Mouse (Mus musculus) neutrophil, adult 59 days (primary cell): ENCODE measurements around the gene Gcm2. TPM values are rescaled to one million over a fixed set of nuclear protein-coding genes. Genes with fewer than 3 reads are reported as not detected.

ENCODE experiments used
- total RNA-seq, 2 experiments: library from RNA; stranded (reverse); gene quantifications; 1 replicate in 1 of 2; 2 replicates in 1 of 2; pipeline ENCODE4 v1.2.4; 2023

Gcm2 gene
- total RNA-seq, result not detected

GRCm38 (mm10) chr13:41110935-41111334, at the start of gene Gcm2:
Gene Gcm2 (minus strand): TSS chr13:41111035.

GRCm38 (mm10) chr13:41113940-41114339, 3.1 kb upstream of the Gcm2 start, which contains the start of gene Sycp2l:
Gene Sycp2l (plus strand): TSS chr13:41114307.

DNA sequence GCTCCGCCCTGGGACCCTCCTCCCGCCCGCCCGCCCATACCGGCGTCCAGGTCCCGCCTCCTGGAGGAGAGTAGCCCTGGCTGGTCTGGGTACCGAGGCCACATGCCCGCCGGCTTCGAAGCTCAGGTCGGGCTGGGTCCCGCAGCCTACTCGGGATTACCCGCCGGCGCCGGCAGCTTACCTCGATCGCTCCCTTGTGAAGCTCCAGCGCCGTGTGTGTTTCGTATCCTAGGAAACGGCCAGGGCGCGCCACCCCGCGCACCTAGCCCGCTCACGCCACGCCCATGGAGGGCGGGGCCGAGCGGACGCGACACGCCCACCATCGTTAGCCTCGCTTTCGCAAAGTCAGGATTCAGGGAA, 31.4 kb downstream of the Gcm2 start, which contains the start of gene Mak:
TSS of gene Mak (minus strand) at position 286 of the 360 bp plus-strand sequence.

Other genes with a start within 250 kb of the Gcm2 start
- gene Pak1ip1, start 110.0 kb downstream of the Gcm2 start, total RNA-seq, result 10 to 100 TPM; 47.2 to 49.5 TPM
- gene Tmem14c, start 94.7 kb downstream of the Gcm2 start, total RNA-seq, result 100 to 1,000 TPM in 1 of 2 experiments, 10 to 100 TPM in 1; 84.6 to 105 TPM
- under 1 TPM in 1 of 2 experiments, not detected in 1; 0.75 TPM for gene Mak, start 31.3 kb downstream of the Gcm2 start, total RNA-seq
- not detected for gene Sycp2l, start 3.3 kb upstream of the Gcm2 start, total RNA-seq
- gene Elovl2, start 109.4 kb upstream of the Gcm2 start, total RNA-seq, result not detected
- 1 to 10 TPM; 4.6 to 4.8 TPM for gene Smim13, start 138.8 kb upstream of the Gcm2 start, total RNA-seq
- gene Gm17364, start 162.9 kb upstream of the Gcm2 start, total RNA-seq, result not detected